Mouse (Mus musculus) kidney, adult 2 months (tissue): ENCODE data around the gene Tagln3.

Experiments
- CTCF ChIP-seq: fragments of 200-500 bp; conservative IDR thresholded peaks from 2 replicates; pipeline ENCODE4 v1.5.1; 2011; ENCODE audit warnings: low read depth, mild to moderate bottlenecking, control low read depth, low read length, moderate library complexity, mixed read lengths; ENCODE audit not compliant: insufficient read depth, insufficient read length
- POLR2A ChIP-seq: fragments of 200-500 bp; IDR thresholded peaks from one replicate; pipeline ENCODE4 v1.6.1; 2011; ENCODE audit warnings: low read depth, low read length, control low read depth

DNA sequence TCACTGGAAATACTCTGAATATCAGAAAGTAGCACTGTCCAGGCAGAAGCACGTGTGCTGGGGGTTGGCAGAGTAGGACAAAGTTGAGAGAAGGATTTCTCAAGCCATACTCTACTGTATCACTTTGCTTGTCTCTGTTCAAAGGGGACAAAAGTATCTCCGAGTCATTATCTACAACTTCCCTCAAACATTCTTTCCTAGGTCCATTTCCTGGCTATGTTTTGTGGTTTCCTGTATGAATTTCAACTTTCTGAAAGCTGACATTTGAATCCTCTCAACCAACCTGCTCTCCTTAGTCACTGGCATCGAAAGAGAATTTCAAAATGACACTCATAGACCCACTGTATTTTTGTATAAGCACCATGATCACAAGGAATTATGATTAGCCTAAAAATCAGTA is 56.2 kb downstream of the Tagln3 start:
- TF ChIP-seq CTCF: no peak
- no peak for TF ChIP-seq POLR2A
